Mouse (Mus musculus) brain, embryonic 14.5 days (tissue): ENCODE data around the gene Tcp11l2.

Source experiments
- CTCF ChIP-seq: fragments of 200-500 bp; IDR thresholded peaks from 2 replicates; pipeline ENCODE4 v1.5.1; 2012; ENCODE audit warnings: inconsistent platforms, mild to moderate bottlenecking, moderate library complexity, borderline replicate concordance; ENCODE audit not compliant: insufficient read depth, insufficient read length; ENCODE audit errors: extremely low read depth
- POLR2A ChIP-seq: fragments of 200-500 bp; IDR thresholded peaks from 2 replicates; pipeline ENCODE4 v1.6.1; 2012; ENCODE audit warnings: mild to moderate bottlenecking, inconsistent platforms, borderline replicate concordance; ENCODE audit not compliant: poor library complexity, insufficient read depth, insufficient read length, severe bottlenecking; ENCODE audit errors: extremely low read depth

DNA sequence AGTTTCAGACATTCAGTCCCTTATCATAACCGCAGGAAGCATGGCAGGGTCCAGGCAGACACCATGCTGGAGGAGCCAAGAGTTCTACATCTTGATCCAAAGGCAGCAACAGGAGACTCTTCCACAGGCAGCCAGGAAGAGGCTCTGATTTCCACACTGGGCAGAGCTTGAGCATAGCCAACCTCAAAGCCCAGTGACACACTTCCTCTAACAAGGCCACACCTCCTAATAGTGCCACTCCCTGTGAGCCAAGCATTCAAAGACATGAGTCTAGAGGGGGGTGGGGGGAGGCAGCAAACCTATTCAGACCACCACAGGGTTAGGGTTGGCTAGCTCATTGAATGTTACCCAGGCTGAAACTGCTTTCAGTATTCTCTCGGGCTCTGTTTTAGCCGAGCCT is 24.6 kb upstream of the Tcp11l2 start:
- TF ChIP-seq CTCF: no peak
- no peak for TF ChIP-seq POLR2A
